Mouse (Mus musculus) liver, postnatal 0 days (tissue): Measurements from ENCODE around the gene Rad51b.

ENCODE experiments used
- CTCF ChIP-seq: sonication (generic); IDR thresholded peaks from 2 replicates; pipeline ENCODE4 v1.5.1; 2016; ENCODE audit warnings: antibody characterized with exemption, low read depth
- EP300 ChIP-seq: IDR thresholded peaks from 2 replicates; pipeline ENCODE4 v1.6.1; 2016; ENCODE audit warnings: antibody characterized with exemption, low read depth, mild to moderate bottlenecking

- TF ChIP-seq EP300, result peak; percentile 46; the same call in 1 of the 2 replicates
- no peak for TF ChIP-seq CTCF
These were observed 429.9 kb downstream of the Rad51b start for GRCm38 (mm10) chr12:79726959-79727358.
